In genomic region chr12:26886635-26887014, GRCm38 (mm10) we compare ENCODE assay signal across 14 mouse cellular contexts.
DNase-seq lines count a peak whose midpoint lies in the region; ATAC-seq and TF ChIP-seq lines count a peak whose summit lies in the region.
"Had no signal": no experiment of that assay in that cellular context is flagged by ENCODE, and none has a peak within 500 bp of the region (broad histone marks: within the 10 kb centered on the region; RNA-seq: fewer than 3 reads in every experiment).

No protein-coding gene starts in this region.

- TF ChIP-seq CTCF in left cerebral cortex, adult 2 months (IDR thresholded peaks at IDR 0.05): no peak

- no peaks in the 10 kb centered on the region for H3K27me3 ChIP-seq in embryonic facial prominence, embryonic 14.5 days (replicated peaks; ENCODE audit: control insufficient read depth, insufficient read depth, low read length)
- no peaks in the 10 kb centered on the region for H3K27me3 ChIP-seq in hindbrain, embryonic 13.5 days
- H3K27me3 ChIP-seq in midbrain, embryonic 16.5 days (ENCODE audit: control insufficient read depth, insufficient read depth, low read depth, low read length): no peaks in the 10 kb centered on the region
- H3K27me3 ChIP-seq: liver, embryonic 15.5 days had no signal

- H3K36me3 ChIP-seq in embryonic facial prominence, embryonic 14.5 days (ENCODE audit: control insufficient read depth, insufficient read depth, low read length): no peaks in the 10 kb centered on the region
- H3K36me3 ChIP-seq in hindbrain, embryonic 13.5 days: no peaks in the 10 kb centered on the region
- no peaks in the 10 kb centered on the region for H3K36me3 ChIP-seq in midbrain, embryonic 16.5 days (ENCODE audit: control insufficient read depth, insufficient read depth, low read length)
- H3K36me3 ChIP-seq: liver, embryonic 15.5 days had no signal

- intact Hi-C loops in heart, postnatal 36 days (cut with DNase I): no loop called here
- intact Hi-C loops in left cerebral cortex, adult 2 months (cut with DNase I): loop anchor here (5.0 kb wide), 1 partner anchor 456 kb away; the partner anchor contains the start of gene Sox11

- no peak overlapping the region for H3K4me2 ChIP-seq in embryonic facial prominence, embryonic 14.5 days (ENCODE audit: low read depth, low read length)
- H3K4me2 ChIP-seq in hindbrain, embryonic 13.5 days: peak overlapping the region; percentile 34; the same call in 1 of the 2 replicates
- H3K4me2 ChIP-seq in midbrain, embryonic 16.5 days (ENCODE audit: low read length): no peak overlapping the region; the same call in 1 of the 2 replicates
- H3K4me2 ChIP-seq: liver, embryonic 15.5 days had no signal

- no peak overlapping the region for H3K4me3 ChIP-seq in embryonic facial prominence, embryonic 14.5 days (ENCODE audit: low read depth, low read length)
- H3K4me3 ChIP-seq in hindbrain, embryonic 13.5 days: no peak overlapping the region
- H3K4me3 ChIP-seq in midbrain, embryonic 16.5 days (ENCODE audit: low read depth, low read length): no peak overlapping the region
- H3K4me3 ChIP-seq in left cerebral cortex, adult 2 months: no peak overlapping the region
- H3K4me3 ChIP-seq: erythroblast, embryonic 14.5 days; liver, embryonic 15.5 days had no signal

- peak; percentile 27 to 30 for DNase-seq in kidney, postnatal 4 days
- DNase-seq in kidney, adult 11 months: no peak
- DNase-seq in embryonic facial prominence, embryonic 14.5 days (ENCODE audit: low spot score): peak; percentile 20
- no peak for DNase-seq in heart, postnatal 36 days
- DNase-seq in kidney, adult 8-10 months: no peak
- DNase-seq in left cerebral cortex, adult 2 months (ENCODE audit: extremely low spot score in 1 of 2, low spot score in 2 of 2): no peak
- DNase-seq: adrenal gland, postnatal 10 days; cerebellum, adult 11 months; kidney, postnatal 10 days; thymus, postnatal 36 days had no signal

- H3K4me1 ChIP-seq in embryonic facial prominence, embryonic 14.5 days (ENCODE audit: control insufficient read depth, insufficient read depth, low read length): peaks cover 31% of the 10 kb centered on the region
- peaks cover 63% of the 10 kb centered on the region for H3K4me1 ChIP-seq in hindbrain, embryonic 13.5 days (replicated peaks)
- peaks cover 39% of the 10 kb centered on the region for H3K4me1 ChIP-seq in midbrain, embryonic 16.5 days (ENCODE audit: control insufficient read depth, insufficient read depth, low read length)
- H3K4me1 ChIP-seq: liver, embryonic 15.5 days had no signal

- no peak overlapping the region for H3K27ac ChIP-seq in embryonic facial prominence, embryonic 14.5 days (replicated peaks; ENCODE audit: low read depth, low read length)
- H3K27ac ChIP-seq in hindbrain, embryonic 13.5 days: peak overlapping the region; percentile 96
- H3K27ac ChIP-seq in midbrain, embryonic 16.5 days (ENCODE audit: low read length): peak overlapping the region; percentile 86
- H3K27ac ChIP-seq in left cerebral cortex, adult 2 months: no peak overlapping the region
- H3K27ac ChIP-seq: liver, embryonic 15.5 days had no signal

- no peak overlapping the region for H3K9ac ChIP-seq in embryonic facial prominence, embryonic 14.5 days (ENCODE audit: low read depth, low read length)
- H3K9ac ChIP-seq in hindbrain, embryonic 13.5 days: 0 out of 2 replicates have a peak overlapping the region, but pooled peaks have one; percentile 29
- no peak overlapping the region for H3K9ac ChIP-seq in midbrain, embryonic 16.5 days (ENCODE audit: low read depth, low read length)
- H3K9ac ChIP-seq: liver, embryonic 15.5 days had no signal

- H3K9me3 ChIP-seq in embryonic facial prominence, embryonic 14.5 days (ENCODE audit: control insufficient read depth, low read length): no peaks in the 10 kb centered on the region
- H3K9me3 ChIP-seq in hindbrain, embryonic 13.5 days: no peaks in the 10 kb centered on the region
- no peaks in the 10 kb centered on the region for H3K9me3 ChIP-seq in midbrain, embryonic 16.5 days (replicated peaks; ENCODE audit: control insufficient read depth, low read length, poor library complexity, severe bottlenecking)
- H3K9me3 ChIP-seq: liver, embryonic 15.5 days had no signal

- ATAC-seq in embryonic facial prominence, embryonic 14.5 days (ENCODE audit: low read depth): no peak
- ATAC-seq in hindbrain, embryonic 13.5 days (ENCODE audit: low FRiP score): peak; percentile 61
- ATAC-seq in midbrain, embryonic 16.5 days: peak; percentile 69

- 50% methylated on average over 7 of the region's 7 CpGs for WGBS in embryonic facial prominence, embryonic 14.5 days
- 44% methylated on average over 7 of the region's 7 CpGs for WGBS in hindbrain, embryonic 13.5 days
- WGBS in midbrain, embryonic 16.5 days: 27% methylated on average over 7 of the region's 7 CpGs

Comparison
In these comparisons a context has a peak if more than half of its experiments do, and no peak if none do; other contexts are left out.
1. DNase-seq: peak in kidney, postnatal 4 days (2 of 2) and embryonic facial prominence, embryonic 14.5 days (single experiment); none in kidney, adult 11 months (single experiment), heart, postnatal 36 days (0 of 2), kidney, adult 8-10 months (0 of 2) and left cerebral cortex, adult 2 months (0 of 2).
2. H3K27ac ChIP-seq: peak in hindbrain, embryonic 13.5 days (single experiment) and midbrain, embryonic 16.5 days (single experiment); none in embryonic facial prominence, embryonic 14.5 days (single experiment) and left cerebral cortex, adult 2 months (single experiment).